Mouse (Mus musculus): ENCODE results near the gene Naa16. TPM values are rescaled to one million over a fixed set of nuclear protein-coding genes. Genes with fewer than 3 reads are reported as not detected.

Gene Naa16
- total and polyA plus RNA-seq, 2 experiments from 2014 or later, result 7.8 to 12.1 TPM

- H3K4me2 ChIP-seq (ENCODE audit: low read depth, low read length, poor library complexity, severe bottlenecking), result no peak overlapping the region
Measured at GRCm38 (mm10) chr14:79293119-79293780, 97.3 kb downstream of the Naa16 start.

DNA sequence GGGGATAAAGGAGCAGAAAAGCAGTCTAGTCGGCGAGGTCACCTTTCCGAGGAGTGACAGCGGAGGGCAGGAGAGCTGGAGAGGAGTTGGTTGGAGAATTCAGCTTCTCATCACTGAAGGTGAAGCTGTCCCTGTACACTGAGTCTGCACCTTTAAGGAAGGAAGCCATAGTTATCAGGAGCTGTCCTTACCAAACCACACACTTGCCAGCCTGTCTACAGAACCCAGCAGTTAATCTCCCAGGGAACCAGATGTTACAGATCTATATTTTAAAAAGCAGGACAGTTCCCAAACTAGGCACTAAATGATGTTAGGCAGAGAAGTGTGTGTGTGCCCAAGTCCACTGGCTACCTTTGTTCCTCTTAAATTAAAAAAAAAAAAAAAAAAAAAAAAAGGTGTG lies 98.9 kb downstream of the Naa16 start:
- no peak overlapping the region for H3K9ac ChIP-seq (replicated peaks; ENCODE audit: low read length, poor library complexity, severe bottlenecking)

More at GRCm38 (mm10) chr14:79293119-79293780, 97.3 kb downstream of the Naa16 start:
- no peaks in the 10 kb centered on the region for H3K36me3 ChIP-seq (ENCODE audit: insufficient read depth, low read length)
- no peak for TF ChIP-seq CTCF (IDR thresholded peaks at IDR 0.05)
- no peaks in the 10 kb centered on the region for H3K27me3 ChIP-seq (ENCODE audit: insufficient read depth, low read length)
- ATAC-seq (ENCODE audit: low FRiP score) (no peak), DNase-seq (ENCODE audit: low spot score) (peak; percentile 57)
- peaks cover 9% of the 10 kb centered on the region for H3K4me1 ChIP-seq (ENCODE audit: insufficient read depth, low read length)
- no peak overlapping the region for H3K4me3 ChIP-seq (ENCODE audit: low read depth, low read length)
- 0 out of 2 replicates have a peak overlapping the region, but pooled peaks have one; percentile 32 for H3K27ac ChIP-seq (ENCODE audit: low read depth, low read length)
- H3K9me3 ChIP-seq (ENCODE audit: low read length), result no peaks in the 10 kb centered on the region
- whole genome bisulfite sequencing, result 33% methylated on average over 9 of the region's 16 CpGs
- no peak overlapping the region for H3K9ac ChIP-seq (replicated peaks; ENCODE audit: low read length, poor library complexity, severe bottlenecking)

GRCm38 (mm10) chr14:79290683-79291425 lies 99.7 kb downstream of the Naa16 start:
- peak; percentile 46 for DNase-seq (ENCODE audit: low spot score)
- no peak overlapping the region for H3K9ac ChIP-seq (replicated peaks; ENCODE audit: low read length, poor library complexity, severe bottlenecking)
- WGBS, result 10% methylated on average over 15 of the region's 15 CpGs

More for the DNA sequence above, 98.9 kb downstream of the Naa16 start:
- Histone ChIP-seq H3K4me2 (ENCODE audit: low read depth, low read length, poor library complexity, severe bottlenecking) (no peak overlapping the region), H3K36me3 (ENCODE audit: insufficient read depth, low read length) (no peaks in the 10 kb centered on the region), H3K27ac (ENCODE audit: low read depth, low read length) (no peak overlapping the region), H3K4me3 (ENCODE audit: low read depth, low read length) (no peak overlapping the region), H3K27me3 (ENCODE audit: insufficient read depth, low read length) (no peaks in the 10 kb centered on the region), H3K4me1 (ENCODE audit: insufficient read depth, low read length) (peaks cover 9% of the 10 kb centered on the region), H3K9me3 (ENCODE audit: low read length) (no peaks in the 10 kb centered on the region)
- ATAC-seq (ENCODE audit: low FRiP score), result no peak
- no peak for DNase-seq (ENCODE audit: low spot score)
- 74% methylated on average over 4 of the region's 4 CpGs for WGBS
- no peak for TF ChIP-seq CTCF (IDR thresholded peaks at IDR 0.05)

DNA sequence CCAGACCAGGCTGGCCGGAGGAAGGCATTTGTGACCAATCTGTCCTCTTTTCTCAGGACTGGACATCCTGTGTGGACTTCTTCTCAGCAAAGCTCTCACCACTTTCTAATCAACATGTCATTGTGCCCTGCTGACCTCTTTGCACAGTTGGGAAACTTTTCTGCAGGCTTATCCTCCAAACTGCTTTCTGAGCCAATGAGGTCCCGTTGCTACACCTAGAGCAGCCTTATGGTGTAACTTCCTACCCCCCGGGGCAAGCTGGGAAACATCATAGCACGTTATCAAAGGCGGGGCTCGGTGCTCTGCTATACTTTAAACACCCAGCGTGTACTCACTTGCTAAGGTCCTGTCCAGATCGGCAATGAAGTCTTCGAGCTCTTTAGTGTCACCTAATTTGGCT lies 100.7 kb downstream of the Naa16 start:
- Histone ChIP-seq H3K4me3 (ENCODE audit: low read depth, low read length) (no peak overlapping the region), H3K4me2 (ENCODE audit: low read depth, low read length, poor library complexity, severe bottlenecking) (no peak overlapping the region), H3K9me3 (ENCODE audit: low read length) (no peaks in the 10 kb centered on the region), H3K9ac (replicated peaks; ENCODE audit: low read length, poor library complexity, severe bottlenecking) (no peak overlapping the region), H3K27ac (ENCODE audit: low read depth, low read length) (peak overlapping the region; percentile 18; the same call in 1 of the 2 replicates), H3K4me1 (ENCODE audit: insufficient read depth, low read length) (peaks cover 9% of the 10 kb centered on the region), H3K27me3 (ENCODE audit: insufficient read depth, low read length) (no peaks in the 10 kb centered on the region), H3K36me3 (ENCODE audit: insufficient read depth, low read length) (no peaks in the 10 kb centered on the region)
- WGBS, result 40% methylated on average over 9 of the region's 9 CpGs
- no peak for DNase-seq (ENCODE audit: low spot score)
- TF ChIP-seq CTCF (IDR thresholded peaks at IDR 0.05), result no peak
- ATAC-seq (ENCODE audit: low FRiP score), result no peak

More at GRCm38 (mm10) chr14:79290683-79291425, 99.7 kb downstream of the Naa16 start:
- no peaks in the 10 kb centered on the region for H3K27me3 ChIP-seq (ENCODE audit: insufficient read depth, low read length)
- no peaks in the 10 kb centered on the region for H3K36me3 ChIP-seq (ENCODE audit: insufficient read depth, low read length)
- no peaks in the 10 kb centered on the region for H3K9me3 ChIP-seq (ENCODE audit: low read length)
- no peak for TF ChIP-seq CTCF (IDR thresholded peaks at IDR 0.05)
- peak overlapping the region; percentile 30 for H3K4me2 ChIP-seq (ENCODE audit: low read depth, low read length, poor library complexity, severe bottlenecking)
- no peak overlapping the region for H3K4me3 ChIP-seq (ENCODE audit: low read depth, low read length)
- H3K27ac ChIP-seq (ENCODE audit: low read depth, low read length), result peak overlapping the region; percentile 14; the same call in 1 of the 2 replicates
- ATAC-seq (ENCODE audit: low FRiP score), result 0 out of 2 replicates have a peak, but pooled peaks have one; percentile 47
- peaks cover 9% of the 10 kb centered on the region for H3K4me1 ChIP-seq (ENCODE audit: insufficient read depth, low read length)

DNA sequence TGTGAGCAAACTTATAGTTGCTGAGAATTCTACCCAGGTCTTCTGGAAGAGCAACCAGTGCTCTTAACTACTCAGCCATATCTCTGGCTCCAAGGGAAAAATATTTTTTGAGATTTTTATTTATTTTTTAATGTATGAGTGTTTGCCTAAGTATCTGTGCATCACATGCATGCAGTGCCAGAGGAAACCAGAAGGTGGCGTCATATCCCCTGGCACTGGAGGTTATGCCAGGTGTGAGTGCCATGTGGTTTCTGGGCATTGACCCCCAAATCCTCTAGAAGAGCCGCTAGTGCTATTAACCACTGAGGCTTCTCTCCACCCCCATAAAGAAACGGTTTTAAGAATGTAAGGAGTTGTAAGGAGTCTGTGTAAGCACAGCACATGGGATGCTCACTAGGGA lies 102.3 kb downstream of the Naa16 start:
- 64% methylated on average over 3 of the region's 3 CpGs for WGBS
- TF ChIP-seq CTCF (IDR thresholded peaks at IDR 0.05), result peak; percentile 51
- Histone ChIP-seq H3K27ac (ENCODE audit: low read depth, low read length) (no peak overlapping the region), H3K4me2 (ENCODE audit: low read depth, low read length, poor library complexity, severe bottlenecking) (no peak overlapping the region), H3K27me3 (ENCODE audit: insufficient read depth, low read length) (no peaks in the 10 kb centered on the region), H3K36me3 (ENCODE audit: insufficient read depth, low read length) (no peaks in the 10 kb centered on the region), H3K4me1 (ENCODE audit: insufficient read depth, low read length) (peaks cover 9% of the 10 kb centered on the region), H3K4me3 (ENCODE audit: low read depth, low read length) (no peak overlapping the region), H3K9ac (replicated peaks; ENCODE audit: low read length, poor library complexity, severe bottlenecking) (no peak overlapping the region), H3K9me3 (ENCODE audit: low read length) (no peaks in the 10 kb centered on the region)
- no peak for DNase-seq (ENCODE audit: low spot score)
- ATAC-seq (ENCODE audit: low FRiP score), result no peak
